Mouse (Mus musculus): ENCODE data around the gene Ipo11. TPM values are rescaled to one million over a fixed set of nuclear protein-coding genes. Genes with fewer than 3 reads are reported as not detected.

Gene Ipo11
- total and polyA plus RNA-seq, 3 experiments: 37.2 to 40.2 TPM; not detected in 1

DNA sequence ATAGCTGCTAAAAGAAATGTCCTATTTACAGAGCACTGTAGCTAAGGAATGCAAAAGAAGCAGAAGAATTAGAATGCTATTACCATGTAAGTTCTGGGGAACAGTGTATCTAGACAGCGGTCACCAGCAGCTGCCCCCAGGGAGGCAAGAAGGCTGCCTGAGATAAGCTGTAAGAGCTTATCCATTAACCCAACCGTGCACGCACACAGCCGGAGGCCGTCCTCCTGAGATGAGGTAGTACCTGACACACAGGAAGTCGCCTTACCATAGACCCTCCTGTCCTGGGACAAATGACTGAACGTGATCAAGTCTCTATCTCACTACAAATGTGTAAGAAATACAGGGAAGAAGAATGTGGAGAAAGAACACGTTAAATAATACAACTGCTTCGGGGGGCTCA is 43.6 kb downstream of the Ipo11 start:
- Histone ChIP-seq H3K9ac (ENCODE audit: control insufficient read depth, low read depth, low read length, poor library complexity, severe bottlenecking) (no peak overlapping the region), H3K27ac (ENCODE audit: control insufficient read depth, low read depth, low read length) (peak overlapping the region; percentile 59), H3K4me1 (ENCODE audit: control insufficient read depth in 1 of 2, insufficient read depth in 2 of 2, low read length in 2 of 2) (peaks cover 11 to 14% of the 10 kb centered on the region in 2 experiments), H3K79me2 (ENCODE audit: control insufficient read depth, insufficient read depth, low read length, poor library complexity) (no peaks in the 10 kb centered on the region), H3K27me3 (ENCODE audit: control insufficient read depth in 1 of 2, insufficient read depth in 2 of 2, low read length in 2 of 2) (no peaks in the 10 kb centered on the region), H3K9me3 (replicated peaks; ENCODE audit: insufficient read depth, low read length) (no peaks in the 10 kb centered on the region), H3K4me3 (ENCODE audit: control insufficient read depth in 1 of 2, insufficient read depth in 1 of 2, low read depth in 2 of 2, low read length in 2 of 2) (no peak overlapping the region), H3K36me3 (ENCODE audit: control insufficient read depth in 1 of 2, insufficient read depth in 2 of 2, low read length in 2 of 2) (peaks cover 4 to 21% of the 10 kb centered on the region in 2 experiments)
- DNase-seq (ENCODE audit: low read depth, low spot score): peak; percentile 91
- 0 out of 2 replicates have a peak, but pooled peaks have one; percentile 49 for TF ChIP-seq MAZ (IDR thresholded peaks at IDR 0.05; ENCODE audit: low read depth, low read length)
- TF ChIP-seq CHD2 (IDR thresholded peaks at IDR 0.05; ENCODE audit: low read length): no peak
- no peak for TF ChIP-seq MEF2A (IDR thresholded peaks at IDR 0.05; ENCODE audit: extremely low read depth, insufficient replicate concordance, low read depth, low read length, poor library complexity, severe bottlenecking)
- no peak for TF ChIP-seq ZMIZ1 (IDR thresholded peaks at IDR 0.05; ENCODE audit: low read depth, low read length)
- TF ChIP-seq UBTF (IDR thresholded peaks at IDR 0.05; ENCODE audit: borderline replicate concordance, insufficient read depth, low read depth, low read length): no peak
- no peak for TF ChIP-seq ZKSCAN1 (IDR thresholded peaks at IDR 0.05; ENCODE audit: low read depth, low read length)
- no peak for TF ChIP-seq SMC3 (IDR thresholded peaks at IDR 0.05; ENCODE audit: low read depth, low read length)
- no peak for TF ChIP-seq MAX (IDR thresholded peaks at IDR 0.05; ENCODE audit: low read length)
- TF ChIP-seq JUND (IDR thresholded peaks at IDR 0.05; ENCODE audit: low read depth, low read length): no peak
- peak; percentile 89 to 92 for TF ChIP-seq EP300 (IDR thresholded peaks at IDR 0.05; ENCODE audit: low read depth in 1 of 2, low read length in 2 of 2)
- peak; percentile 51 for TF ChIP-seq ELF1 (IDR thresholded peaks at IDR 0.05; ENCODE audit: low read depth, low read length)
- no peak for TF ChIP-seq NRF1 (IDR thresholded peaks at IDR 0.05; ENCODE audit: insufficient read depth, low read depth, low read length, poor library complexity, severe bottlenecking)
- 0 out of 2 replicates have a peak, but pooled peaks have one; percentile 49 for TF ChIP-seq MXI1 (IDR thresholded peaks at IDR 0.05; ENCODE audit: low read depth, low read length)
- TF ChIP-seq TBP (IDR thresholded peaks at IDR 0.05; ENCODE audit: low read depth, low read length): no peak
- TF ChIP-seq HCFC1 (IDR thresholded peaks at IDR 0.05; ENCODE audit: low read depth, low read length): peak; percentile 57
- TF ChIP-seq MYC (IDR thresholded peaks at IDR 0.05; ENCODE audit: low read depth, low read length): 0 out of 2 replicates have a peak, but pooled peaks have one; percentile 18
- TF ChIP-seq ETS1 (IDR thresholded peaks at IDR 0.05; ENCODE audit: low read depth, low read length): peak; percentile 86
- no peak for TF ChIP-seq ZNF384 (IDR thresholded peaks at IDR 0.05; ENCODE audit: low read depth, low read length)
- no peak for TF ChIP-seq E2F4 (IDR thresholded peaks at IDR 0.05; ENCODE audit: borderline replicate concordance, low read depth, low read length)
- no peak for TF ChIP-seq RAD21 (IDR thresholded peaks at IDR 0.05; ENCODE audit: low read depth, low read length)
- TF ChIP-seq NELFE (IDR thresholded peaks at IDR 0.05; ENCODE audit: low read depth, low read length): no peak
- TF ChIP-seq POLR2AphosphoS5 (IDR thresholded peaks at IDR 0.05; ENCODE audit: borderline replicate concordance, low read depth, low read length): no peak
- no peak for TF ChIP-seq ZC3H11A (IDR thresholded peaks at IDR 0.05; ENCODE audit: low read depth, low read length)
- TF ChIP-seq KAT2A (conservative IDR thresholded peaks at IDR 0.05; ENCODE audit: low read depth, low read length): no peak
- TF ChIP-seq CTCF (IDR thresholded peaks at IDR 0.05 in 2 of 3, conservative IDR thresholded peaks at IDR 0.05 in 1 of 3; ENCODE audit: control insufficient read depth in 1 of 3, insufficient read depth in 1 of 3, low read depth in 2 of 3, low read length in 3 of 3, poor library complexity in 1 of 3, severe bottlenecking in 1 of 3): no peak
- peak; percentile 96 for TF ChIP-seq TCF12 (IDR thresholded peaks at IDR 0.05; ENCODE audit: low read depth, low read length)
- TF ChIP-seq RCOR1 (IDR thresholded peaks at IDR 0.05; ENCODE audit: low read depth, low read length): peak; percentile 47; the same call in 1 of the 2 replicates
- TF ChIP-seq CHD1 (IDR thresholded peaks at IDR 0.05; ENCODE audit: low read depth, low read length): no peak
- peak; percentile 74; the same call in 1 of the 2 replicates for TF ChIP-seq BHLHE40 (IDR thresholded peaks at IDR 0.05; ENCODE audit: borderline replicate concordance, low read depth, low read length)
- TF ChIP-seq GABPA (IDR thresholded peaks at IDR 0.05; ENCODE audit: low read depth, low read length): no peak
- TF ChIP-seq TAL1 (IDR thresholded peaks at IDR 0.05; ENCODE audit: low read length): peak; percentile 97
- no peak for TF ChIP-seq USF2 (IDR thresholded peaks at IDR 0.05; ENCODE audit: borderline replicate concordance in 1 of 2, insufficient read depth in 1 of 2, low read depth in 1 of 2, low read length in 2 of 2)
- TF ChIP-seq GATA1 (IDR thresholded peaks at IDR 0.05; ENCODE audit: low read depth, low read length): peak; percentile 93
- TF ChIP-seq USF1 (IDR thresholded peaks at IDR 0.05; ENCODE audit: low read depth, low read length): no peak
- TF ChIP-seq SIN3A (IDR thresholded peaks at IDR 0.05; ENCODE audit: low read length): 0 out of 2 replicates have a peak, but pooled peaks have one; percentile 49
- TF ChIP-seq MYB (IDR thresholded peaks at IDR 0.05; ENCODE audit: low read depth, low read length): no peak
- TF ChIP-seq MAFK (IDR thresholded peaks at IDR 0.05; ENCODE audit: borderline replicate concordance, low read depth, low read length): no peak

Data from MEL (cell line).